Mouse (Mus musculus) megakaryocyte-erythroid progenitor cell, adult 5-6 weeks (primary cell): ENCODE measurements around the gene Ube2c. TPM values are rescaled to one million over a fixed set of nuclear protein-coding genes. Genes with fewer than 3 reads are reported as not detected.

ENCODE experiments used
- ATAC-seq: replicated peaks from 2 replicates; pipeline ENCODE4 v1.8.0; 2016; ENCODE audit warnings: mild to moderate bottlenecking, inconsistent platforms; ENCODE audit not compliant: severe bottlenecking, poor library complexity, low FRiP score, low TSS enrichment
- total RNA-seq, 2 experiments: library from RNA; stranded (forward) in 1 of 2; stranded (reverse) in 1 of 2; fragments of 200-1000, 215-1000 nt in 1 of 2; fragments of >200 nt in 1 of 2; fragmentation: Nextera tagmentation in 1 of 2; gene quantifications; 2 replicates each; pipeline ENCODE4 v1.2.3; 2014 to 2017

The Ube2c gene
- total RNA-seq (2014; fragmentation: Nextera tagmentation) (194 and 207 TPM in 2 replicates), total RNA-seq (2017) (90.6 and 159 TPM in 2 replicates)

GRCm38 (mm10) chr2:164769258-164770037, at the start of gene Ube2c:
Gene Ube2c (plus strand): TSS chr2:164769898.
- ATAC-seq = peak; percentile 96

- no peak for ATAC-seq
These were observed 46.4 kb upstream of the Ube2c start for GRCm38 (mm10) chr2:164723276-164723675.

DNA sequence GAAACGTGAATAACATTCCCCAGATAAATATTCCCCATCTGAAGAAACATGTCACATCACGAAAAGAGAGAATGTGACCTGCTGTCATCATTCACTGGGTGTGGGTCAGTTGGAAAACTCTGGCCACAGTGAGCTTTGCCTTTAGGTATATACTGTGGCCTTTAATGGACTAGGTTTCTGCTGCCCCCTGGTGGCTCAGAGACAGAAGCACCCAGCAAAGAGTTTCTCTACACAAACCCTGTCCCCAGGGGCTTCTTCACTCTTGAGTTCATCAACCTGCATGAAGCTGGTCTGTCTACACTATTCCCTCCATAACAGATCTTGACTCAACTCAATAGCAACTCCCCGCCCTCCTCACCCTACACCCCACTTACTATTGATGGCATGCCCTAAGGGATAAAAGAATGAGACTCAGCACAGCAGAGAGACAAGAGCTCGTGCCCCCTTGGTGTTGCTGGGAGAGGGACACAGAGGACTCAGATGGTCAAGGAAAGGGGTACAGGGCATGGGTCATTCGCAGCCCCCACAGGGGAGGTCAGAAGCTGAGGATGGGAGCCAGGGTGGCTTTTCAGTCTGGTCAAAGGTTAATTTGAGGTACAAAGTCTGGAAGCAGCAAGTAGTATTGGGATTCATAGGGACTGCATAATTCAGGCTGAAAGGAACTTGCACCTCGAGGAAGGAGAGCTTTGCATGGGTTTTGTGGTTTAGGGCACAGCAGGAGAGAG, 43.6 kb upstream of the Ube2c start:
- ATAC-seq = peak; percentile 82

GRCm38 (mm10) chr2:164731719-164732118, 38.0 kb upstream of the Ube2c start:
- ATAC-seq = no peak; the same call in 1 of the 2 replicates

DNA sequence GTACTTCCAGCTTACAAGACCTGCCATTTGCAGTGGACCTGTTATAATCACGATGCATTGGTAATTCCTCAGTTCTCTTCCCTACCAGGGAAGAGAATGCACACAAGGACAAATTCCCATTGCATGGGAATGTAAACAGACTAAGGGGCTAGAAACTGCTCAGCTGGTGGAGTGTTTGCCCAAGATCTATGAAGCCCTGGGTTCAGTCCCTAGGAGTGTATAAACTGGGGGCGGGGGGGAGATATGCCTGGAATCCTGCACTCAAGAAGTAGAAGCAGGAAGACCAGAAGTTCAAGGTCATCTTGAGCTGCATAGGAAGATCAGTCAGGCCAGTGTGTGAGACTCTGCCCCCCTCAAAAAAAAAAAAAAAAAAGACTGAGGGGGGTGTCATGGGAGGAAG, 36.4 kb upstream of the Ube2c start:
- ATAC-seq = no peak

GRCm38 (mm10) chr2:164734839-164735238, 34.9 kb upstream of the Ube2c start:
- no peak for ATAC-seq

GRCm38 (mm10) chr2:164735446-164735845, 34.3 kb upstream of the Ube2c start:
- ATAC-seq = no peak

DNA sequence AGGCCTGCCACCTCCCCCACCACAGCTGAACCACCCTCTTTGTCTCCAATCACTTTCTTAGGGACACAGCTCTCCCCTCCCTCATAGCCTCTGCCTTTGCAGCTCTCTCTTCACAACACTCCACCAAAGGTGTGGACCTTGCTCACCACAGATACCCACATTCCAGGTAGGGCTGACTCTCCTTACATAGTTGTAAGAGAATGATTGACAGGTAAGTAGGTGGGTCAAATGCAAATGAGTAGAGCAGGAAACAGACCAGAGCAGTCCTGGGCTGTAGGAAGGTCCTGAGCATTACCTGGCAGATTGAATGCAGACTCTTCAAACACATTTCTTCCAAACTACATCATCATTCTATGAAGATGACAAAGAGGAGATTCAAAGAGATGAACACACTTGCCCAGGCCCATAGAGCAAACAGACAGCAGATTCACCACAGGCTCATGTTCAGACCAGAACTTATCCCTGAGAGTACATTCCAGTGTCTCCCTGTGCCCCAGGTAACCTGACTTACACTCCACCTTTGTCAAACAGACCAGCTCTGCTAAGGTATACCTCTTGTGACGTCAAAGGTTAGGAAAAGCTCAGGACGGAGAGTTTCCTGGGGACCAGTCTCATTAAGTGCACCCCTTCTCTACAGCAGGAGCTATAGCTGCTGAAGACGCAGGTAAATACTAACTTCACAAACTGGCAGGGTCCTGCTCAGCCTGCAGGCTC, 32.2 kb upstream of the Ube2c start:
- no peak for ATAC-seq

- ATAC-seq = no peak
These were observed 29.8 kb upstream of the Ube2c start for GRCm38 (mm10) chr2:164739876-164740275.

- ATAC-seq = no peak
These were observed 24.7 kb upstream of the Ube2c start for GRCm38 (mm10) chr2:164744987-164745386.

DNA sequence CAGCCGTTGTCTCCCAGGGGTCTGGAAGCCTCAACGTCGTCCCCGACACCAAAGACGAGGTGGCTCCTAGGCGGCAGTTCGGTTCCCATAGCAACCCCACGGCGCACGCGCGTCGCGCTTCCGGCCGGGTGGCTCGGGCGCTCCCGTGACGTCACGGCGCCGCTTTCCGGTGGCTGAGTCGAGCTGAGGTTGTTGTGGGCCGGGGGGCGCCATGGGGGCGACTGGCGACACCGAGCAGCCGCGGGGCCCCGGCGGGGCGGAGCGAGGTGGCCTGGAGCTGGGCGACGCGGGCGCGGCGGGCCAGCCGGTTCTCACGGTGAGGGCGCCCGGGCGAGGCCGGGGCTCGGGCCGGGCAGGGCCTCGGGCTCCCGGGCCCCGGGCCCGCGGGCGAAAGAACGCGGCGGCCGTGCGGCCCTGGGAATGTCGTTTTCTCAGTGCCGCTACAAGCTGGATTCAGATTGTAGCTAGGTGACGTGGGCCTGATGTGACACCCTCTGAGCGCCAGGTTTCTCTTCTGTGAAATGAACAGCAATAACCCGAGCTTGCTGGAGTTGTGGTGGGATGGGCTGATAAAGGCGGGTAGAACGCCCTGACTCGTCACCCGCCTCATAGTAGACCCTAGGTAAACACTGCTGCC, 23.7 kb upstream of the Ube2c start, which contains the start of the genes Wfdc3 and Dnttip1:
Gene Wfdc3 (minus strand): TSS at position 89 of the 637 bp plus-strand sequence.
Gene Dnttip1 (plus strand): TSS at position 141 of the 637 bp plus-strand sequence.
- ATAC-seq = peak; percentile 84

DNA sequence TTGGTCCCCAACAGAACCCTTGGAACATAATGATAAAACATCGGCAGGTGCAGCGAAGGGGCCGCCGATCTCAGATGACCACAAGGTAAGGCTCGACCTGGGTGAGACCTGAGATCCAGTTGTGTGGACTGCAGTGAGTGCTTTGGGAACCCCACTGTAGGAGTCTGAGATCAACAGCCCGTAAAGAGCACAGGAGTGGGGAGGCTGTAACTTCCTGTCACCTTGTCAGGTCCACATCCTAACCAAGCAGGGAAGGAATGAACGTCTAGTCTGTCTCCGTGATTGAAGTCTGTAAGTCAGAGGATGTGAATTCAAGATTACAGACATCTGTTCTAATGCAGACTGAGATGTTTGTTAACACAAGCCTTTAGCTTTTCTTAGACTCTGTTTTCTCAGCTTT, 23.0 kb upstream of the Ube2c start:
- ATAC-seq = 0 out of 2 replicates have a peak, but pooled peaks have one; percentile 28

DNA sequence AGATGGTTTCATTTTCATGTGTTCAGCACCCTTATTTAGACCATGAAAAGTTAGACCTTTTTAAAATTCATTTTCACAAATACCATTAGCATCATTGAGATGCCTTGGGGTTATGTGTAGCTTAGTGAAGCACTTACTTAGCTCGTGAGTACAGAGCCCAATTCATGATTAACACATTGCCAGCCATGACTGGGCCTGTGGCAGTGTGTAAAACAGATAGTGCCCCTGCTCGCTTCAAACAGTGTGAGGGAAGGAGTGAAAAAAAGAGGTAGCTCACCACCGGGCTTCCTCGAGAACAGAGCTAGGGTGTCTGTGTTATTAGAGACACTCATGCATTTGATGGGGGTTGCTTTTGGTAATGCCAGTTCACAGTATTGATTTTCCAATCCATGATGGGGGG, 21.5 kb upstream of the Ube2c start:
- no peak for ATAC-seq

DNA sequence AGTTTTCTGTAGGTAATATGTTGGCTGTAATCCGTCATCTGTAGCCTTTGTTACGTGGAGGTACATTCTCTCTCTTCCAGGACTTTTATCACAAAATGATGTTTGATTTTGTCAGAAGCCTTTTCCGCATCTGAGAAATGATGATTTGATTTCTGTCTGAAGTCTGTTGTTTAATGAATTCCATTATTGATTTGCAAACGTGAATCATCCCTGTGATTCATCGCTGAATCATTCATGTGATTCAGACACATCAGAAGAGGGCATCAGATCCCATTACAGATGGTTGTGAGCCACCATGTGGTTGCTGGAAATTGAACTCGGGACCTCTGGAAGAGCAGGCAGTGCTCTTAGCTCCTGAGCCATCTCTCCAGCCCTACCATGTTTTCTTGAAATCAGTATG, 20.7 kb upstream of the Ube2c start:
- ATAC-seq = no peak

- no peak for ATAC-seq
These were observed 17.2 kb upstream of the Ube2c start for GRCm38 (mm10) chr2:164752454-164752853.

GRCm38 (mm10) chr2:164754105-164754504, 15.6 kb upstream of the Ube2c start:
- no peak for ATAC-seq

- ATAC-seq = no peak
These were observed 14.9 kb upstream of the Ube2c start for GRCm38 (mm10) chr2:164754800-164755199.

- no peak for ATAC-seq
These were observed 11.9 kb upstream of the Ube2c start for GRCm38 (mm10) chr2:164757841-164758240.

DNA sequence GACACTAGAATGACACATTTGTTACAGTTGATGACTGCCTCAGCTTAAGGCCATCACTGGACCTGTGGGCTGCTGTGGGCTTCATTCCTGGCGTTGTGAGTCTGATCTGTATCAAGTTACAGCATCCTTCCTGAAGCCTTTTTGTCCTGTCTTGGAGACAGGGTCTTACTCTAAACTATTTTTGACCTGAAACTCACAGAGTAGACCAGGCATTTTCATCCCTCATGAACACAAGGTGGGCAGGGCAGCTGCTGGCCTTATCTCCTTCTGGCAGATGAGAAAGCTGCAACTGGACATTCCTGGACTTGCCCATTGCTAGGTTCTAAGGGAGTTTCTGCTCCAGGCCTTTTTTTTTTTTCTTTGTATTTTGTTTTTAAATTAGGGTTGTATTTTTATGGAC, 11.0 kb upstream of the Ube2c start:
- ATAC-seq = no peak
